Mouse (Mus musculus) thymus, postnatal 36 days (tissue): Measurements from ENCODE around the gene Prss35.
A peak's percentile ranks its signal among the peaks of the same experiment; 100 is the strongest.

ENCODE experiments used
- DNase-seq, 2 experiments: peaks; one replicate each; pipeline ENCODE4 v3.0.0; 2022; ENCODE audit warnings: mixed read lengths in 2 of 2

Gene Prss35

GRCm38 (mm10) chr9:86734795-86735194 lies 8.7 kb upstream of the Prss35 start:
- DNase-seq: no peak

- no peak for DNase-seq
Observed at GRCm38 (mm10) chr9:86736991-86737390, 6.5 kb upstream of the Prss35 start.

GRCm38 (mm10) chr9:86738067-86738466 lies 5.4 kb upstream of the Prss35 start:
- no peak for DNase-seq

GRCm38 (mm10) chr9:86738801-86739200 lies 4.6 kb upstream of the Prss35 start:
- no peak for DNase-seq

GRCm38 (mm10) chr9:86739971-86740370 lies 3.5 kb upstream of the Prss35 start:
- DNase-seq: no peak

GRCm38 (mm10) chr9:86744041-86744440 lies 592 bp downstream of the Prss35 start:
- no peak for DNase-seq

- peak; percentile 7 to 11 for DNase-seq
Observed at GRCm38 (mm10) chr9:86745926-86746581, 2.6 kb downstream of the Prss35 start.

GRCm38 (mm10) chr9:86762477-86763376 lies 19.3 kb downstream of the Prss35 start:
- DNase-seq: no peak

- no peak for DNase-seq
Observed at GRCm38 (mm10) chr9:86764002-86764401, 20.6 kb downstream of the Prss35 start.

GRCm38 (mm10) chr9:86766991-86767390 lies 23.5 kb downstream of the Prss35 start:
- DNase-seq: no peak

GRCm38 (mm10) chr9:86772897-86773296 lies 29.4 kb downstream of the Prss35 start:
- no peak for DNase-seq

GRCm38 (mm10) chr9:86773996-86774395 lies 30.5 kb downstream of the Prss35 start:
- no peak for DNase-seq

GRCm38 (mm10) chr9:86775374-86775773 lies 31.9 kb downstream of the Prss35 start:
- no peak for DNase-seq

GRCm38 (mm10) chr9:86777309-86777708 lies 33.9 kb downstream of the Prss35 start:
- DNase-seq: no peak

- no peak for DNase-seq
Observed at GRCm38 (mm10) chr9:86778212-86778611, 34.8 kb downstream of the Prss35 start.

- DNase-seq: no peak
Observed at GRCm38 (mm10) chr9:86781426-86781825, 38.0 kb downstream of the Prss35 start.

- DNase-seq: no peak
Observed at GRCm38 (mm10) chr9:86782836-86783235, 39.4 kb downstream of the Prss35 start.

GRCm38 (mm10) chr9:86789186-86789585 lies 45.7 kb downstream of the Prss35 start:
- no peak for DNase-seq

GRCm38 (mm10) chr9:86791927-86792326 lies 48.5 kb downstream of the Prss35 start:
- no peak for DNase-seq

- DNase-seq: no peak
Observed at GRCm38 (mm10) chr9:86795236-86795635, 51.8 kb downstream of the Prss35 start.

- no peak for DNase-seq
Observed at GRCm38 (mm10) chr9:86797553-86797952, 54.1 kb downstream of the Prss35 start.

- DNase-seq: no peak
Observed at GRCm38 (mm10) chr9:86798129-86798528, 54.7 kb downstream of the Prss35 start.

- DNase-seq: no peak
Observed at GRCm38 (mm10) chr9:86798686-86799085, 55.2 kb downstream of the Prss35 start.

GRCm38 (mm10) chr9:86799099-86799498 lies 55.6 kb downstream of the Prss35 start:
- DNase-seq: no peak
